Mouse (Mus musculus): ENCODE data around the gene Trpc5os. TPM values are rescaled to one million over a fixed set of nuclear protein-coding genes. Genes with fewer than 3 reads are reported as not detected.

Trpc5os gene
- not detected for polyA plus RNA-seq (2017; shearing (Covaris generic))

GRCm38 (mm10) chrX:144456281-144456680, at the start of gene Trpc5os:
Gene Trpc5os (plus strand): TSS chrX:144456581.

Other genes with a start within 250 kb of the Trpc5os start
- gene Alg13, start 138.8 kb upstream of the Trpc5os start, polyA plus RNA-seq (2017; shearing (Covaris generic)), result 9.9 TPM
- gene Trpc5, start 231.6 kb downstream of the Trpc5os start, polyA plus RNA-seq (2017; shearing (Covaris generic)), result not detected
- not detected for gene Rtl4, start 232.3 kb downstream of the Trpc5os start, polyA plus RNA-seq (2017; shearing (Covaris generic))

Data from activated CD4-positive, CD25-positive, alpha-beta regulatory T cell, adult 9 weeks (primary cell).